Mouse (Mus musculus): ENCODE measurements around the gene Dnajc21. TPM values are rescaled to one million over a fixed set of nuclear protein-coding genes. Genes with fewer than 3 reads are reported as not detected.

Gene Dnajc21
- total and polyA plus RNA-seq, 3 experiments, result 12.8 to 53.4 (median 36.0) TPM

GRCm38 (mm10) chr15:10421785-10422144 lies 48.6 kb downstream of the Dnajc21 start:
- no peak overlapping the region for H3K4me3 ChIP-seq (ENCODE audit: low read depth, low read length)
- no peak for TF ChIP-seq POLR2AphosphoS5 (IDR thresholded peaks at IDR 0.05; ENCODE audit: insufficient replicate concordance, low read depth, low read length)
- no peak for ATAC-seq (ENCODE audit: extremely low read depth, insufficient number of reproducible peaks, low FRiP score, poor library complexity, severe bottlenecking)

GRCm38 (mm10) chr15:10421138-10421784 lies 49.1 kb downstream of the Dnajc21 start:
- H3K4me1 ChIP-seq (ENCODE audit: insufficient read depth, low read depth, low read length), result no peaks in the 10 kb centered on the region
- H3K27me3 ChIP-seq (ENCODE audit: insufficient read depth, low read length), result no peaks in the 10 kb centered on the region
- no peak overlapping the region for H3K4me3 ChIP-seq (ENCODE audit: low read depth, low read length)
- no peaks in the 10 kb centered on the region for H3K9me3 ChIP-seq (replicated peaks)
- no peak for TF ChIP-seq TAL1 (conservative IDR thresholded peaks at IDR 0.05; ENCODE audit: low read depth, low read length)
- TF ChIP-seq POLR2AphosphoS5 (IDR thresholded peaks at IDR 0.05; ENCODE audit: insufficient replicate concordance, low read depth, low read length), result no peak
- TF ChIP-seq CTCF (IDR thresholded peaks at IDR 0.05; ENCODE audit: low read depth, low read length), result no peak
- no peak for TF ChIP-seq GATA1 (IDR thresholded peaks at IDR 0.05; ENCODE audit: borderline replicate concordance, low read length)
- no peak for TF ChIP-seq GATA2 (IDR thresholded peaks at IDR 0.05; ENCODE audit: borderline replicate concordance, low read depth, low read length)
- no peak for ATAC-seq (ENCODE audit: extremely low read depth, insufficient number of reproducible peaks, low FRiP score, poor library complexity, severe bottlenecking)
- H3K36me3 ChIP-seq (replicated peaks), result no peaks in the 10 kb centered on the region
- DNase-seq (ENCODE audit: low spot score), result no peak

More at GRCm38 (mm10) chr15:10421785-10422144, 48.6 kb downstream of the Dnajc21 start:
- H3K36me3 ChIP-seq (replicated peaks), result no peaks in the 10 kb centered on the region
- no peaks in the 10 kb centered on the region for H3K9me3 ChIP-seq (replicated peaks)
- no peaks in the 10 kb centered on the region for H3K27me3 ChIP-seq (ENCODE audit: insufficient read depth, low read length)
- no peak for DNase-seq (ENCODE audit: low spot score)
- no peaks in the 10 kb centered on the region for H3K4me1 ChIP-seq (ENCODE audit: insufficient read depth, low read depth, low read length)

- ATAC-seq (ENCODE audit: extremely low read depth, insufficient number of reproducible peaks, low FRiP score, poor library complexity, severe bottlenecking) (no peak), DNase-seq (ENCODE audit: low spot score) (no peak)
- no peaks in the 10 kb centered on the region for H3K27me3 ChIP-seq (ENCODE audit: insufficient read depth, low read length)
- H3K4me3 ChIP-seq (ENCODE audit: low read depth, low read length), result no peak overlapping the region
- no peaks in the 10 kb centered on the region for H3K9me3 ChIP-seq (replicated peaks)
- TF ChIP-seq CTCF (IDR thresholded peaks at IDR 0.05; ENCODE audit: low read depth, low read length) (no peak), TAL1 (conservative IDR thresholded peaks at IDR 0.05; ENCODE audit: low read depth, low read length) (no peak), POLR2AphosphoS5 (IDR thresholded peaks at IDR 0.05; ENCODE audit: insufficient replicate concordance, low read depth, low read length) (no peak), GATA1 (IDR thresholded peaks at IDR 0.05; ENCODE audit: borderline replicate concordance, low read length) (no peak), GATA2 (IDR thresholded peaks at IDR 0.05; ENCODE audit: borderline replicate concordance, low read depth, low read length) (no peak)
- H3K4me1 ChIP-seq (ENCODE audit: insufficient read depth, low read depth, low read length), result no peaks in the 10 kb centered on the region
- H3K36me3 ChIP-seq (replicated peaks), result no peaks in the 10 kb centered on the region
Observed at GRCm38 (mm10) chr15:10413656-10414055, 56.7 kb downstream of the Dnajc21 start.

DNA sequence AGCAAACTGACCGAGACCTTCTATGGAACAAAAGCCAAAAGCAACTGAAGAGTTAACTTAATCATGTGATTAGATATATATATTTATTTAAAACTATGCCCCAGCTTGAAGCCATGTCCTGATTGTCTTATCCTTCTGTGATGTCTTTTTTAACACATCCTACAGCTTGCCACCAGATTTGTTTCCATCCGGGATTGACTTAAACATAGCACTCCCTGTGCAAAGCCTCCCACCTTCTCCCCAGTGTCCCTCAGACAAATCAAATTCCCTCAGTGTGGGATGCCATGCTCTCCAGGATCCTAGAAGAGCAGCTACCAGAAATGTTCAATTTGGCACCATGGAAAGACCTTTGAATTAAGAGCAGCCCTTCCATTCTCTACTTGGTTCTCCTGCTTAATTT lies 59.4 kb downstream of the Dnajc21 start:
- Histone ChIP-seq H3K36me3 (replicated peaks) (no peaks in the 10 kb centered on the region), H3K9me3 (replicated peaks) (no peaks in the 10 kb centered on the region), H3K27me3 (ENCODE audit: insufficient read depth, low read length) (no peaks in the 10 kb centered on the region), H3K4me3 (ENCODE audit: low read depth, low read length) (no peak overlapping the region), H3K4me1 (ENCODE audit: insufficient read depth, low read depth, low read length) (no peaks in the 10 kb centered on the region)
- no peak for ATAC-seq (ENCODE audit: extremely low read depth, insufficient number of reproducible peaks, low FRiP score, poor library complexity, severe bottlenecking)
- no peak for TF ChIP-seq CTCF (IDR thresholded peaks at IDR 0.05; ENCODE audit: low read depth, low read length)
- TF ChIP-seq GATA2 (IDR thresholded peaks at IDR 0.05; ENCODE audit: borderline replicate concordance, low read depth, low read length), result no peak
- no peak for TF ChIP-seq POLR2AphosphoS5 (IDR thresholded peaks at IDR 0.05; ENCODE audit: insufficient replicate concordance, low read depth, low read length)
- no peak for TF ChIP-seq GATA1 (IDR thresholded peaks at IDR 0.05; ENCODE audit: borderline replicate concordance, low read length)
- TF ChIP-seq TAL1 (conservative IDR thresholded peaks at IDR 0.05; ENCODE audit: low read depth, low read length), result no peak
- DNase-seq (ENCODE audit: low spot score), result no peak

DNA sequence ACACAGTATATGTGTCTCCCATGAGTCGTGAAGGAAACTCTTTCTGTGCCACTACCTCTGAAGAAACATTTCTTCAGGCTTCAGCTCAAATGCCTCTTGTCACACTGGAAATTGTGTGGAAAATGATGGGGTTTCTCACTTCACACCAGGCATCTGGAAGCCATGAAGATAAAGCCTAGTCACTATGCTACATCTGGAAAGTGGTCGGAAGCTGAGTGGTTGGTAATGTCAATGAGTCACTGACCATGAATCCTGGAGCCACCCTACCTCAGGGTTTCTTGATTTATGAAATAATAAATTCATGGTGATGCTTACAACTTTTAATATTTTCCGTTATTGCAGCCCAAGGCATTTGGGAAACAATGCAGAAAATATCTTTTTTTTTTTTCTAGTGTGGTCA lies 60.5 kb downstream of the Dnajc21 start:
- no peak for ATAC-seq (ENCODE audit: extremely low read depth, insufficient number of reproducible peaks, low FRiP score, poor library complexity, severe bottlenecking)
- no peak for DNase-seq (ENCODE audit: low spot score)
- H3K4me3 ChIP-seq (ENCODE audit: low read depth, low read length), result no peak overlapping the region
- TF ChIP-seq GATA1 (IDR thresholded peaks at IDR 0.05; ENCODE audit: borderline replicate concordance, low read length), result no peak
- TF ChIP-seq POLR2AphosphoS5 (IDR thresholded peaks at IDR 0.05; ENCODE audit: insufficient replicate concordance, low read depth, low read length), result no peak
- TF ChIP-seq TAL1 (conservative IDR thresholded peaks at IDR 0.05; ENCODE audit: low read depth, low read length), result no peak
- no peak for TF ChIP-seq CTCF (IDR thresholded peaks at IDR 0.05; ENCODE audit: low read depth, low read length)
- no peak for TF ChIP-seq GATA2 (IDR thresholded peaks at IDR 0.05; ENCODE audit: borderline replicate concordance, low read depth, low read length)
- no peaks in the 10 kb centered on the region for H3K27me3 ChIP-seq (ENCODE audit: insufficient read depth, low read length)
- no peaks in the 10 kb centered on the region for H3K4me1 ChIP-seq (ENCODE audit: insufficient read depth, low read depth, low read length)
- no peaks in the 10 kb centered on the region for H3K36me3 ChIP-seq (replicated peaks)
- no peaks in the 10 kb centered on the region for H3K9me3 ChIP-seq (replicated peaks)

- no peaks in the 10 kb centered on the region for H3K4me1 ChIP-seq (ENCODE audit: insufficient read depth, low read depth, low read length)
- no peak overlapping the region for H3K4me3 ChIP-seq (ENCODE audit: low read depth, low read length)
- ATAC-seq (ENCODE audit: extremely low read depth, insufficient number of reproducible peaks, low FRiP score, poor library complexity, severe bottlenecking) (no peak), DNase-seq (ENCODE audit: low spot score) (no peak)
- H3K9me3 ChIP-seq (replicated peaks), result no peaks in the 10 kb centered on the region
- TF ChIP-seq POLR2AphosphoS5 (IDR thresholded peaks at IDR 0.05; ENCODE audit: insufficient replicate concordance, low read depth, low read length) (no peak), GATA1 (IDR thresholded peaks at IDR 0.05; ENCODE audit: borderline replicate concordance, low read length) (no peak), CTCF (IDR thresholded peaks at IDR 0.05; ENCODE audit: low read depth, low read length) (no peak), GATA2 (IDR thresholded peaks at IDR 0.05; ENCODE audit: borderline replicate concordance, low read depth, low read length) (no peak), TAL1 (conservative IDR thresholded peaks at IDR 0.05; ENCODE audit: low read depth, low read length) (no peak)
- no peaks in the 10 kb centered on the region; the same call in 1 of the 2 replicates for H3K27me3 ChIP-seq (ENCODE audit: insufficient read depth, low read length)
- no peaks in the 10 kb centered on the region for H3K36me3 ChIP-seq (replicated peaks)
Observed at GRCm38 (mm10) chr15:10400415-10400814, 69.9 kb downstream of the Dnajc21 start.

Measured in G1E (cell line).